Mouse (Mus musculus) spleen, adult 2 months (tissue): ENCODE results near the gene Impdh1. TPM values are rescaled to one million over a fixed set of nuclear protein-coding genes. Genes with fewer than 3 reads are reported as not detected.

Source experiments
- DNase-seq, 2 experiments: peaks; one replicate each; pipeline versions ENCODE4 v3.0.0 to v3.0.0-alpha.2; 2012 to 2021; ENCODE audit warnings: low spot score in 2 of 2, low read depth in 1 of 2
- H3K27ac ChIP-seq: fragments of 200-500 bp; 2 replicates; pipeline ENCODE4 v1.5.1; 2012; ENCODE audit warnings: low read length, inconsistent platforms; ENCODE audit not compliant: insufficient read depth
- H3K27me3 ChIP-seq: fragments of 200-500 bp; 2 replicates; pipeline ENCODE4 v1.6.1; 2012; ENCODE audit warnings: mild to moderate bottlenecking, moderate library complexity, low read length, inconsistent platforms; ENCODE audit not compliant: control insufficient read depth, insufficient read depth
- H3K36me3 ChIP-seq: fragments of 200-500 bp; 2 replicates; pipeline ENCODE4 v1.6.1; 2012; ENCODE audit warnings: mild to moderate bottlenecking, low read length, inconsistent platforms; ENCODE audit not compliant: control insufficient read depth, insufficient read depth
- H3K4me1 ChIP-seq: fragments of 200-500 bp; 2 replicates; pipeline ENCODE4 v1.6.1; 2011; ENCODE audit warnings: inconsistent platforms; ENCODE audit not compliant: control insufficient read depth, insufficient read depth, insufficient read length
- H3K4me3 ChIP-seq: fragments of 200-500 bp; 2 replicates; pipeline ENCODE4 v1.5.1; 2011; ENCODE audit warnings: mild to moderate bottlenecking, inconsistent platforms; ENCODE audit not compliant: insufficient read depth, insufficient read length; ENCODE audit errors: extremely low read depth
- CTCF ChIP-seq: fragments of 200-500 bp; IDR thresholded peaks from 2 replicates; pipeline ENCODE4 v1.5.1; 2011; ENCODE audit warnings: mild to moderate bottlenecking, inconsistent platforms; ENCODE audit not compliant: insufficient read depth, insufficient read length, insufficient replicate concordance; ENCODE audit errors: extremely low read depth
- POLR2A ChIP-seq: fragments of 200-500 bp; IDR thresholded peaks from 2 replicates; pipeline ENCODE4 v1.6.1; 2011; ENCODE audit warnings: low read depth, low read length, inconsistent platforms
- WGBS: fragments of 180-500 bp; shearing (Covaris S2); methylation state at CpG from one replicate; pipeline ENCODE4 v1.1.7; 2018; 5-methylcytosine and 5-hydroxymethylcytosine counted together
- polyA plus RNA-seq: library from polyadenylated mRNA; depleted of rRNA; stranded (reverse); fragments of >200 nt; gene quantifications from 2 replicates; pipeline ENCODE4 v1.2.3, GENCODE M21; 2012

Gene Impdh1
- polyA plus RNA-seq, 1 experiment: 40.7 TPM

GRCm38 (mm10) chr6:29200496-29200895, 15.7 kb downstream of the Impdh1 start:
- Histone ChIP-seq H3K4me1 (no peaks in the 10 kb centered on the region; the same call in 1 of the 2 replicates), H3K4me3 (no peak overlapping the region), H3K27me3 (no peaks in the 10 kb centered on the region), H3K27ac (no peak overlapping the region), H3K36me3 (peaks cover 3% of the 10 kb centered on the region)
- no peak for DNase-seq
- 38% methylated on average over 3 of the region's 3 CpGs for WGBS
- TF ChIP-seq POLR2A: no peak
- TF ChIP-seq CTCF: no peak

- no peak overlapping the region for H3K4me3 ChIP-seq
- H3K27me3 ChIP-seq: no peaks in the 10 kb centered on the region
- 61% methylated on average over 8 of the region's 8 CpGs for WGBS
- H3K27ac ChIP-seq: no peak overlapping the region
- peaks cover 3% of the 10 kb centered on the region for H3K36me3 ChIP-seq
- no peaks in the 10 kb centered on the region for H3K4me1 ChIP-seq
- no peak for TF ChIP-seq POLR2A
- TF ChIP-seq CTCF: no peak
- no peak for DNase-seq
These were observed 16.8 kb downstream of the Impdh1 start for GRCm38 (mm10) chr6:29199223-29199855.

GRCm38 (mm10) chr6:29198309-29199222, 17.6 kb downstream of the Impdh1 start:
- H3K27ac ChIP-seq: no peak overlapping the region

GRCm38 (mm10) chr6:29195846-29196698, 20.1 kb downstream of the Impdh1 start:
- peak in 1 of 2 experiments; percentile 2 for DNase-seq
- no peaks in the 10 kb centered on the region for H3K36me3 ChIP-seq
- WGBS: 82% methylated on average over 5 of the region's 5 CpGs
- H3K4me1 ChIP-seq: no peaks in the 10 kb centered on the region
- no peak overlapping the region for H3K27ac ChIP-seq
- no peaks in the 10 kb centered on the region for H3K27me3 ChIP-seq
- TF ChIP-seq POLR2A (no peak), CTCF (no peak)
- H3K4me3 ChIP-seq: no peak overlapping the region

More at GRCm38 (mm10) chr6:29198309-29199222, 17.6 kb downstream of the Impdh1 start:
- peak; percentile 60 to 76 for DNase-seq
- TF ChIP-seq CTCF: peak; percentile 89; the same call in 1 of the 2 replicates
- TF ChIP-seq POLR2A: no peak
- Histone ChIP-seq H3K36me3 (peaks cover 3% of the 10 kb centered on the region), H3K4me3 (no peak overlapping the region), H3K27me3 (no peaks in the 10 kb centered on the region), H3K4me1 (no peaks in the 10 kb centered on the region)
- WGBS: 35% methylated on average over 25 of the region's 25 CpGs

- TF ChIP-seq POLR2A: no peak
- TF ChIP-seq CTCF: no peak
- Histone ChIP-seq H3K4me3 (no peak overlapping the region), H3K27ac (no peak overlapping the region), H3K27me3 (no peaks in the 10 kb centered on the region), H3K4me1 (no peaks in the 10 kb centered on the region), H3K36me3 (no peaks in the 10 kb centered on the region)
- peak in 1 of 2 experiments; percentile 0 for DNase-seq
- WGBS: 84% methylated on average over 5 of the region's 5 CpGs
These were observed 21.0 kb downstream of the Impdh1 start for GRCm38 (mm10) chr6:29195146-29195545.

- no peak overlapping the region for H3K4me3 ChIP-seq
- TF ChIP-seq CTCF: no peak
- no peak for TF ChIP-seq POLR2A
- H3K27ac ChIP-seq: no peak overlapping the region
- peak in 1 of 2 experiments; percentile 0 for DNase-seq
- no peaks in the 10 kb centered on the region for H3K36me3 ChIP-seq
- no peaks in the 10 kb centered on the region for H3K27me3 ChIP-seq
- 61% methylated on average over 15 of the region's 15 CpGs for WGBS
- no peaks in the 10 kb centered on the region for H3K4me1 ChIP-seq
These were observed 22.0 kb downstream of the Impdh1 start for GRCm38 (mm10) chr6:29193961-29194750.
